Mouse (Mus musculus): ENCODE measurements at regions not wholly inside any gene's neighbourhood (a gene's known extent, or its start where the extent isn't known, plus 50 kb on each side); places are given as distances from the start of the nearest gene placed in this dataset.
A peak's percentile ranks its signal among the peaks of the same experiment; 100 is the strongest.

DNA sequence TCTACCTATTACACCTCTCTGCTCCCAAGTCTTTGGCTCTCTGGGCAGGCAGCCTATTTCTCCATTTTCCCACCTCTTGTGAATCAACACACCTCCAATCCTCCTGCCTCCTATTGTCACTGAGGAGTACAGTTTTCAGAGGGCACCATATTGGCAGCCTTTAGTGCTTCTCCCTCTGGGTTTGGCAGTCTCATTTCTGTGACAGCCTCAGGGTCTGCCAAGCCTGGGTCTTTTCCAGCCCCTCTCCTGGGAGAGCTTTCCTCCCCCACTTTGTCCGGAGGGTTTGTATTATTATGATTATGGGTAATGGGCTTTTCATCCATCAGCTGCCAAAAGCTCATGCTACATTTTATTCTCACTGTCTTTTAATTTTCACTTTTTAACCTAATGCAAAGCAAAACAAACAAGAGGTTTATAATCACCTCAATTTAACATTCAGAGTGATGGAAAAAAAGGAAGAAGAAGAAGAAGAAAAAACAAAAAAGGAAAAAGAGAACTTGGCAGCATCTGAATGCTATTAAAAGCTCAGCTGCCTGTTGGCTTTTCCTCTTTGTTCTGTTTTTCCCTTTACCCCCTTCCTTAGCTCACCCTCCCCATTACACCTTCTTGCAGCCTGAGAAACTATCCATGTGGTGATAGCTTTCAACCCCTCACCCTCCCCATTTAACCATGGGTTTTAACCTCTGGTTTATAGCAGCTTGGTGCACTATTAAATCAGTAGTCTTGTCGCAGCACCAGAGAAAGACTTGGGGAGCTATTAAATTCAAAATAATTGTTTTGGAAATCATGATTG lies 790.5 kb upstream of the Cdh8 start:
- WGBS: 41% methylated on average over 2 of the region's 2 CpGs
- Histone ChIP-seq H3K4me2 (replicated peaks) (no peak overlapping the region), H3K9ac (no peak overlapping the region), H3K9me3 (no peaks in the 10 kb centered on the region), H3K4me3 (no peak overlapping the region), H3K27me3 (replicated peaks) (no peaks in the 10 kb centered on the region), H3K27ac (no peak overlapping the region), H3K36me3 (no peaks in the 10 kb centered on the region), H3K4me1 (no peaks in the 10 kb centered on the region)
- ATAC-seq (ENCODE audit: low FRiP score, low read depth): 0 out of 2 replicates have a peak, but pooled peaks have one; percentile 50

DNA sequence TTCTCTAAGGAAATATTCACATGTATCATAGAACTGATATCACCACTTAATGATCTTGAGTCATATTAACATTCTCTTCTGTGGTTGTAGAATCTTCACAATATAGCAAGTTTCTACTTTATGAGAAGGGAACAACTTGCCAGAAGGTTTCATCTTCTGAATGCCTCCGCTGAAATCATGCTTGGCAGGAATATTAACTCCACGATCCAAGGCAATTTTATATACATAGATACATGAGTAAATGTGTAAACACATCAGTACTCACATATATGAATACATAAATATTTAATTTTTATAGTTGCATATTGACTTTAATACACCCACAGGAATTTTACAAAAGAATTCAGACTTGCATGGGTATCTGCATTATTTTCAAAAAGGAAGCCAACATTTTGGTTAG lies 777.0 kb upstream of the Cdh8 start:
- Histone ChIP-seq H3K27me3 (replicated peaks) (no peaks in the 10 kb centered on the region), H3K4me2 (replicated peaks) (no peak overlapping the region), H3K4me1 (no peaks in the 10 kb centered on the region), H3K4me3 (no peak overlapping the region), H3K9ac (no peak overlapping the region), H3K27ac (no peak overlapping the region), H3K36me3 (no peaks in the 10 kb centered on the region), H3K9me3 (no peaks in the 10 kb centered on the region)
- no peak for ATAC-seq (ENCODE audit: low FRiP score, low read depth)
- WGBS: 86% methylated on average over 2 of the region's 2 CpGs

DNA sequence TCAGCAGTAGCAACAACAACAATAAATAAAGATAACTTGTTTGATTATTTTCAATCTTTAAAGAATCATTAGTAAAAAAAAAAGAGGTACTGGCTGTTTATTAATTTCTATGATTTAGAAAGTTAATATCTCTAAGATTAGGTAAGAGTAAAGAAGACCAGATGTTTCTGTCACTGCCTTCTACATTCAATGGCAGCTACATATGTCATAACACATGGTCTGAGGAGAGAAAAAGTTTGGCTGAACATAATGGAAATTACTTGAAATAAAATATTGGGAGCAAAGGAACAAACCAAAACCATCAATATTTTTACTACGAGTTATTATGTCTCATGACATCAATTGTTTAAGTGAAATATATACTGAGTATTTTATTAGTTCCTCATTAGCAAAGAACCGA lies 774.4 kb upstream of the Cdh8 start:
- ATAC-seq (ENCODE audit: low FRiP score, low read depth): no peak
- no peaks in the 10 kb centered on the region for H3K36me3 ChIP-seq
- no peak overlapping the region for H3K4me3 ChIP-seq
- H3K27me3 ChIP-seq (replicated peaks): no peaks in the 10 kb centered on the region
- no peaks in the 10 kb centered on the region for H3K9me3 ChIP-seq
- no peak overlapping the region for H3K27ac ChIP-seq
- 92% methylated on average over 2 of the region's 2 CpGs for WGBS
- no peak overlapping the region for H3K9ac ChIP-seq
- H3K4me2 ChIP-seq (replicated peaks): no peak overlapping the region
- no peaks in the 10 kb centered on the region; the same call in 1 of the 2 replicates for H3K4me1 ChIP-seq

DNA sequence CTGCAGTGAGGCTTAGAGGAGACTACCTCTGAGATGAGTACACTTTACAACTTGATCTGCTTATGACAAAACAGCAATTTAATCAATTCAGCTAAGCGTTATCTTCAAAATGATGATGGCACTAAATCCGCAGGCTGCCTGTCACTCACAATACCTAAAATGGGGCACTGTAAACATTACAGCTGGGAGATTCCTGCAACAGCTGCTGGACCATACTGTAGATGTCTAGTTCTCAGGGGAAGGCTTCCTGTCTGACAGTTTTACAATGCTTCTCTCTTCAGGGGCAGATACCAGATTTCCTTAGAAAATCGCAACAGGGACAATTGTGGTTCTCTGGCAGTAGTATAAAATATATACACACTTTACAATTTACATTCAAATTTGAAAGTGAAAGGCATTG lies 771.7 kb upstream of the Cdh8 start:
- no peak overlapping the region for H3K4me3 ChIP-seq

DNA sequence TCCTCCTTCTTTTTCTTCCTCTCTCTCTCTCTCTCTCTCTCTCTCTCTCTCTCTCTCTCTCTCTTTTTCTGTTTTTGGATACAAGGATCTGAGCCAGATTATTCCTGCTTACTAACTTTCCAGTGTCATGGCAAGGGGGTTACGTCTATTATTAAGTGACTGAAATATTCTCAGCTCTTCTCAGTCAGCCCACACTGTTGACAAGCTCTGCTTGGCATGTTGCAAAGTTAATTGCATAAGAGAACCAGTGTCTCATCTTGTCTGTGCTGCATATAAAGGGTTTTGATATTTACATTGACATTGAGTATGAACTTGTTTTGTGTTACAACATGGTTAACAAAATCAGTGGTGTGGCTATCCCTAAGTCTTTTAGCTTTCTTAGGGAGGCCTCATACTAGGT lies 760.2 kb upstream of the Cdh8 start:
- 92% methylated on average over 1 of the region's 1 CpGs for WGBS
- no peak overlapping the region for H3K4me3 ChIP-seq
- H3K27ac ChIP-seq: no peak overlapping the region
- no peaks in the 10 kb centered on the region for H3K36me3 ChIP-seq
- ATAC-seq (ENCODE audit: low FRiP score, low read depth): no peak
- no peak overlapping the region for H3K9ac ChIP-seq
- no peaks in the 10 kb centered on the region for H3K27me3 ChIP-seq (replicated peaks)
- no peaks in the 10 kb centered on the region for H3K9me3 ChIP-seq
- H3K4me1 ChIP-seq: no peaks in the 10 kb centered on the region
- H3K4me2 ChIP-seq (replicated peaks): no peak overlapping the region

More for the DNA sequence above, 771.7 kb upstream of the Cdh8 start:
- Histone ChIP-seq H3K27ac (no peak overlapping the region), H3K27me3 (replicated peaks) (no peaks in the 10 kb centered on the region), H3K9ac (no peak overlapping the region), H3K9me3 (no peaks in the 10 kb centered on the region), H3K4me1 (no peaks in the 10 kb centered on the region; the same call in 1 of the 2 replicates), H3K4me2 (replicated peaks) (no peak overlapping the region), H3K36me3 (no peaks in the 10 kb centered on the region)
- WGBS: 72% methylated on average over 3 of the region's 3 CpGs
- ATAC-seq (ENCODE audit: low FRiP score, low read depth): no peak

DNA sequence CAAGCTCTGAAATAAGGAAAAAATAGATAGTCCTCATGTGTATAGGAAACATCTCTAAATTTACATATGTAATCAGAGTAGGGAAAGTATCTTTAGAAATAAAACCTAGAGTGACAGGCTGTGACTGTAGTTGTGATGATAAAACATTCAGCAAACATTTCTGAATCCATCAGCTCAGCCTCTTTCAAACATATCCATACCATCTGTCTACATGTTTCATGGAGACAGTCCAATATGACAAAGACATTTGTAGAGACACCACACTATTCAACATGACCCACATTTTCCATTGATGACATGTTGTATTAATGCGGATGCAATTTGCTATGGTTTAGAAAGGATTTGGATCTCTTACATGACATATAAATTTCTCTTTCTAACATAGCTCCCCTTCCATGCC lies 729.1 kb upstream of the Cdh8 start:
- Histone ChIP-seq H3K9me3 (no peaks in the 10 kb centered on the region), H3K36me3 (no peaks in the 10 kb centered on the region), H3K9ac (no peak overlapping the region), H3K27me3 (replicated peaks) (no peaks in the 10 kb centered on the region), H3K27ac (no peak overlapping the region), H3K4me2 (replicated peaks) (no peak overlapping the region), H3K4me1 (no peaks in the 10 kb centered on the region), H3K4me3 (no peak overlapping the region)
- no peak for ATAC-seq (ENCODE audit: low FRiP score, low read depth)
- WGBS: 89% methylated on average over 1 of the region's 1 CpGs

DNA sequence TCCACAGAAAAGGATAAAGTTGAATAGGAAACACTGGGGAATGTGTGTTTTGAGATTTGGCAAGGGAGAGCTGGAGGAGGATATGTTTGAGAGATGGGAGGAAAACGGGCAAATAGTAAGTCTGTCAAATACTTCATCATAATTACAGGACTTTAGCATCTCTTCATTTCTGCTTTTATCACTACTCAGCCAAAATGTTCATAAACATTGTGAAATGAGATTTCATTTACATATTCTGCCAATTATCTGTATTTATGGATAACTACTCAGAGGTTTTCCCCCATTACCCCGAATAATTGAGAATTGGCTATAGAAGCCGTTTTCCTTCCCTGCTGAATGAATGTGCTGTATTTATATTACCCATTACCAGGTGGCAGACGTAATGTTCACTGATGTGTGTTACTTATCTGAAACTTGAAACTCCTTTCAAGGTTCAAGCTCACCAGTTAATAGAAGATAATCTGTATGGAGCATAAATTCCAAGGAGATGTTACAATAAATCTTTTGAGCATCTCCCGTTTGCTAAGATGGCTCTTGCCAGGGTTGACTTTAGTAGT lies 727.9 kb upstream of the Cdh8 start:
- no peak for ATAC-seq (ENCODE audit: low FRiP score, low read depth)
- Histone ChIP-seq H3K27ac (no peak overlapping the region), H3K27me3 (replicated peaks) (no peaks in the 10 kb centered on the region), H3K9me3 (no peaks in the 10 kb centered on the region), H3K4me3 (no peak overlapping the region), H3K36me3 (no peaks in the 10 kb centered on the region), H3K4me2 (replicated peaks) (no peak overlapping the region), H3K4me1 (no peaks in the 10 kb centered on the region), H3K9ac (no peak overlapping the region)
- WGBS: 69% methylated on average over 5 of the region's 5 CpGs

DNA sequence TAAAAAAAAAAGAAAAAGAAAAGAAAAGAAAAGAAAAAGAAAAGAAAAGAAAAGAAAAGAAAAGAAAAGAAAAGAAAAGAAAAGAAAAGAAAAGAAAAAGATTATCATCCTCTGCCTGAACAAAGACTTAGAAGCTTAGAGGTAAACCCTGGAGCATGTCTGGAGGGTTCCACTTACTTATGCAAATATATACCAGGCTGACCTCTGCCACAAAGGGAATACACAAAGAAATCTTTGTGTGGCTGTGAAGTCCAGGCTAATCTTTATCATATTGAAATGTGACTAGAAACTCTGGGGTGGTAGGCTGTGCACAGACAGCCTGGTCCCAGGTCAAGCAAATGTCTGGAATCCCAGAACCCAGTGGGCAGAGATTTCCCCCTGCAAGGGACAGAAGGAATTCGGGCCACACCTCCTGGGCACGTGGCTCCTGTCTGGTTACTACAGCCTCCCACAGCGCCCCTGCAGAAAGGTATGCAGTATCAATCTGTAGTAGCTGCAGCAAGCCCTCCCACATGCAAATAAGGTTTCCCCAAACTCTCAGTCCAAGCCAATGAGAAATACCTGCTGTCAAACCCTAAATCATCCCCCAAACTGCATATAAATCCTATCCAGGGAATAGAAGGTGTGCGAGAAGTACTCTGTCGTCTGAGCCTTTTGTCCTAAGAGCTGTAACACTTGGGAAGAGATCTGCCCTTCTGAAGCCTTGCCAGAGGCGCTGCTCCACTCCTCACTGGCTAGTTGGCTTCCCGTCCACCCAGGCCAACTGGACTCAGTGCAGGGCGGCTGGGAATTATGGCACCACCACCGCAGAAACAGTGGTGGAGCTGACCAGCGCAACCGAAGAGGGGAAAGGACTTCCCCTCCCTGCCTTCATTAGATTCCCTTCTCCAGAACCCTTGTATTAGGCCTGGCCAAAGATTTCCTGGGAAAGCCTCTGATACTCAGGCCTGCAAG lies 688.4 kb upstream of the Cdh8 start:
- H3K4me2 ChIP-seq (replicated peaks): no peak overlapping the region
- no peaks in the 10 kb centered on the region for H3K9me3 ChIP-seq
- H3K4me1 ChIP-seq: 0 out of 2 replicates have a peak, but pooled peaks cover 4% of the 10 kb centered on the region
- H3K9ac ChIP-seq: no peak overlapping the region
- no peak overlapping the region for H3K27ac ChIP-seq
- WGBS: 46% methylated on average over 11 of the region's 11 CpGs
- H3K27me3 ChIP-seq (replicated peaks): no peaks in the 10 kb centered on the region
- H3K4me3 ChIP-seq: no peak overlapping the region
- peak; percentile 63; the same call in 1 of the 2 replicates for ATAC-seq (ENCODE audit: low FRiP score, low read depth)
- H3K36me3 ChIP-seq: no peaks in the 10 kb centered on the region

DNA sequence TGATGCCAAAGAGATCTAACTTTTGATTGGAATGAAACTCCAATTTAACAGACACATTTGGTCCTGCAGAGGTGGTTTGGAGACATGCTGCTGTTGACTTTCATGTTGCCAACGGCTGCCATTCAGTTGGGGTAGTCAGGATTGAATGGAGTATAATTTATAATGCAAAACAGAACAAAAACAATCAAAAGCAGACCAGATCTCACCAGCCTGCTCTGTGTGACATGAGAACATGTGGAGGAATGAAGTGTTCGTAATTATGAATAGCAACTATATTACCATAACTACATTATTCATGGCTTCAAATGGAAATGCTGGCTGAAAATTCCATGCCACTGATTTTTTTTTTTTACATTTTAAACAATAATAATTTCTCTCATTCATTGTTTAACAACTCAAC lies 685.7 kb upstream of the Cdh8 start:
- no peak for ATAC-seq (ENCODE audit: low FRiP score, low read depth)
- WGBS: 62% methylated on average over 2 of the region's 2 CpGs

DNA sequence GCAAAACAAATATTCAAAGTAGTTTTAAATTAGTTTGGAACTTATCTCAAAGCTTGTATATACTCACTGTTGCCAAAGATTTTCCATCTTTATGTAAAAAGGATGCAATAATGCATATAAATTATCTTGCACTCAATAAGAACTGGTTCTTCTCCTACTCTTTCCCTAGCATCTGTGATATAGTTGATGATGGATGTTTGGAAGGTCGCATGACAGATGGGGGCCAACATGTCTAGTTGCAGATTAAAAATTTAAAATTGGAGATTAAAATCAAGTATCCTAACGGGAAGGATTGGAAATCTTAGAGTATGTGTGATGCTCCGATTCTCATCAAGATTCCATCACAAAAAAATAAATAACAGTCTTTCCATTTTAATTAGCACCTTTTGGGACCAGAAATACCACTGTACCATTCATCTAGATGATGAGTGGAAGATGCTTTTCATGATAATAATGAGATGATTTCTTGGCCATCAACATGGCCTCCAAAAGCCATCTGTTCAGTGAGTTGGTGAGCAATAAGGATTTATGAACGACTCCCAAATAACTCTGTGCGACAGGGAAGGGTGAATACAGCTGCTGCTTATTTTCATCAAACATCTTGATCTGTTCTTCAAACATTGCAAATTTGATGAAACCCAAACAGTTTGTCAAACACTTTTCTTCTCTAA lies 655.9 kb upstream of the Cdh8 start:
- 86% methylated on average over 5 of the region's 5 CpGs for WGBS

More for the DNA sequence above, 685.7 kb upstream of the Cdh8 start:
- Histone ChIP-seq H3K4me1 (0 out of 2 replicates have a peak, but pooled peaks cover 4% of the 10 kb centered on the region), H3K9ac (no peak overlapping the region), H3K9me3 (no peaks in the 10 kb centered on the region), H3K4me2 (replicated peaks) (no peak overlapping the region), H3K27me3 (replicated peaks) (no peaks in the 10 kb centered on the region), H3K27ac (no peak overlapping the region), H3K4me3 (no peak overlapping the region), H3K36me3 (no peaks in the 10 kb centered on the region)

DNA sequence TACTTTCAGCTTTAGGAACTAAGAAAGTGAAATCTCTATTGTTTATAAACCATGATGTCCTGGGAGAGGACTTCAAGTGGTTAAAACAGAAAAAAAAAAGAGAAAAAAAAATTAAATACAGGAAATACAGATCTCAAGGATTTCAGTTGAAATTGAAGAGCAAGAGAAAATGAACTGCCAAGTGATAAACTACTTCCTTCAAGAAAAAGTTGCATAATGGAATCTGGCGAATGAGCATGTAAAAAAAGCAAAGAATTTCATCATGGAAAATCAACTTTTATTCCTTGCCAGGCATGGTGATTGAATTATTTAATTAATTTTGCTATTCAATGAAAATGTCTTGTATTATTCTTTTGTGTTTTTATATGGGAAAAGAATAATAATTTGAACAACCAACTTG lies 653.5 kb upstream of the Cdh8 start:
- H3K4me3 ChIP-seq: no peak overlapping the region
- H3K27ac ChIP-seq: no peak overlapping the region
- H3K9ac ChIP-seq: no peak overlapping the region
- H3K27me3 ChIP-seq (replicated peaks): no peaks in the 10 kb centered on the region
- no peak overlapping the region for H3K4me2 ChIP-seq (replicated peaks)
- H3K4me1 ChIP-seq: no peaks in the 10 kb centered on the region
- no peaks in the 10 kb centered on the region for H3K36me3 ChIP-seq
- WGBS: 84% methylated on average over 1 of the region's 1 CpGs
- H3K9me3 ChIP-seq: no peaks in the 10 kb centered on the region
- ATAC-seq (ENCODE audit: low FRiP score, low read depth): no peak

More for the DNA sequence above, 655.9 kb upstream of the Cdh8 start:
- H3K36me3 ChIP-seq: no peaks in the 10 kb centered on the region
- no peak overlapping the region for H3K4me3 ChIP-seq
- no peaks in the 10 kb centered on the region for H3K4me1 ChIP-seq
- no peak for ATAC-seq (ENCODE audit: low FRiP score, low read depth)
- H3K9ac ChIP-seq: no peak overlapping the region
- no peaks in the 10 kb centered on the region for H3K9me3 ChIP-seq
- no peaks in the 10 kb centered on the region for H3K27me3 ChIP-seq (replicated peaks)
- no peak overlapping the region for H3K4me2 ChIP-seq (replicated peaks)
- H3K27ac ChIP-seq: no peak overlapping the region

DNA sequence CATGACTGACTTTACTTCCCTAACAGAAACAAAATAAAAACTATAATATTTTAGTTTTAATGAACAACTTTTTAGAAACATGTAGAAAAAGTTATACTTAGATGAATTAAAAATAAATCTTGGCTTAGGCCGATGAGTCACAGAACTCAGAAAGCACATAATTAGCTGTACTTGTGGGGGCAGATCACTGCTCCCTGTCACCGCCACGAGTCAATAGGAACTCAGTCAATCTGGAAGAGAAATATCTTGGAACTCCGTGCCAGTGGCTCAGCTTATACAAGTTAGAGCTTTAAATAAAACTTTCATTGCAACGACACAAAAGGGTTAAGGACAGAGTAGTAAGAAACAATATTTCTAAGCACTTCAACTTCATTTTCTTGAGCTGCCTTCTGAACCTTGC lies 622.7 kb upstream of the Cdh8 start:
- no peaks in the 10 kb centered on the region for H3K4me1 ChIP-seq
- 83% methylated on average over 5 of the region's 5 CpGs for WGBS
- ATAC-seq (ENCODE audit: low FRiP score, low read depth): no peak
- no peak overlapping the region for H3K27ac ChIP-seq
- no peaks in the 10 kb centered on the region for H3K9me3 ChIP-seq
- H3K4me3 ChIP-seq: no peak overlapping the region
- H3K27me3 ChIP-seq (replicated peaks): no peaks in the 10 kb centered on the region
- H3K9ac ChIP-seq: no peak overlapping the region
- no peaks in the 10 kb centered on the region for H3K36me3 ChIP-seq
- H3K4me2 ChIP-seq (replicated peaks): no peak overlapping the region
